ENCODE assay signal across 24 mouse cellular contexts in genomic region chr3:136086948-136087660, GRCm38 (mm10).
DNase-seq lines count a peak whose midpoint lies in the region; ATAC-seq and TF ChIP-seq lines count a peak whose summit lies in the region.
"Had no signal": no experiment of that assay in that cellular context is flagged by ENCODE, and none has a peak within 500 bp of the region (broad histone marks: within the 10 kb centered on the region; RNA-seq: fewer than 3 reads in every experiment).

No protein-coding gene starts in this region.

- peaks cover 22% of the 10 kb centered on the region for H3K4me1 ChIP-seq in megakaryocyte, embryonic 14.5 days
- H3K4me1 ChIP-seq in hindbrain, postnatal 0 days (ENCODE audit: insufficient read depth, low read length): no peaks in the 10 kb centered on the region
- H3K4me1 ChIP-seq: embryonic facial prominence, embryonic 15.5 days; forebrain, embryonic 15.5 days; heart, embryonic 13.5 days; hindbrain, embryonic 12.5 days had no signal

- 84% methylated on average over 7 of the region's 7 CpGs for WGBS in hindbrain, postnatal 0 days

- no peaks in the 10 kb centered on the region for H3K36me3 ChIP-seq in megakaryocyte, embryonic 14.5 days (replicated peaks; ENCODE audit: low read length)
- no peaks in the 10 kb centered on the region for H3K36me3 ChIP-seq in hindbrain, postnatal 0 days (ENCODE audit: insufficient read depth, low read length)
- H3K36me3 ChIP-seq: embryonic facial prominence, embryonic 15.5 days; forebrain, embryonic 15.5 days; G1E; heart, embryonic 13.5 days; hindbrain, embryonic 12.5 days; intestine, embryonic 15.5 days had no signal

- peak overlapping the region; percentile 16 for H3K4me3 ChIP-seq in megakaryocyte, embryonic 14.5 days (replicated peaks)
- no peak overlapping the region for H3K4me3 ChIP-seq in hindbrain, postnatal 0 days (ENCODE audit: low read length)
- H3K4me3 ChIP-seq: embryonic facial prominence, embryonic 15.5 days; erythroblast, embryonic 14.5 days; forebrain, embryonic 15.5 days; heart, embryonic 13.5 days; hindbrain, embryonic 12.5 days; intestine, embryonic 15.5 days had no signal

- no peak overlapping the region for H3K4me2 ChIP-seq in hindbrain, postnatal 0 days (ENCODE audit: low read depth, low read length)
- H3K4me2 ChIP-seq: embryonic facial prominence, embryonic 15.5 days; forebrain, embryonic 15.5 days; heart, embryonic 13.5 days; hindbrain, embryonic 12.5 days; intestine, embryonic 15.5 days had no signal

- no peak overlapping the region for H3K9ac ChIP-seq in hindbrain, postnatal 0 days (replicated peaks; ENCODE audit: low read length)
- H3K9ac ChIP-seq: embryonic facial prominence, embryonic 15.5 days; forebrain, embryonic 15.5 days; heart, embryonic 13.5 days; hindbrain, embryonic 12.5 days; intestine, embryonic 15.5 days had no signal

- peak; percentile 45 for ATAC-seq in CD4-positive, CD25-positive, alpha-beta regulatory T cell, adult 4 months
- ATAC-seq in common myeloid progenitor, adult 5-6 weeks (replicated peaks; ENCODE audit: low read depth, poor library complexity, severe bottlenecking): peak; percentile 69
- no peak for ATAC-seq in hindbrain, postnatal 0 days
- ATAC-seq in activated CD4-positive, CD25-positive, alpha-beta regulatory T cell, adult 4 months: no peak
- ATAC-seq: forebrain, embryonic 15.5 days; hindbrain, embryonic 16.5 days; intestine, embryonic 15.5 days; Patski had no signal

- H3K27me3 ChIP-seq in megakaryocyte, embryonic 14.5 days (replicated peaks): peaks cover 2% of the 10 kb centered on the region
- no peaks in the 10 kb centered on the region for H3K27me3 ChIP-seq in hindbrain, postnatal 0 days (ENCODE audit: insufficient read depth, low read length)
- H3K27me3 ChIP-seq: embryonic facial prominence, embryonic 15.5 days; forebrain, embryonic 15.5 days; heart, embryonic 13.5 days; hindbrain, embryonic 12.5 days; intestine, embryonic 15.5 days; Patski had no signal

- DNase-seq in cerebellum, adult 11-12 months: peak; percentile 7
- DNase-seq in cerebellum, adult 9-10 months: no peak
- no peak for DNase-seq in hindbrain, postnatal 0 days (ENCODE audit: low spot score)
- DNase-seq in frontal cortex, adult 2 months (ENCODE audit: extremely low spot score in 1 of 2, low spot score in 1 of 2): no peak
- DNase-seq: adrenal gland, adult 2 months; adrenal gland, postnatal 36 days; cerebellum, adult 8-10 months; embryo, embryonic 11 days; gastrocnemius, postnatal 14 days; heart, postnatal 36 days; kidney, adult 18-20 months had no signal

- no peak for TF ChIP-seq CTCF in hindbrain, postnatal 0 days (IDR thresholded peaks at IDR 0.05; ENCODE audit: low read depth)

- H3K9me3 ChIP-seq in megakaryocyte, embryonic 14.5 days: no peaks in the 10 kb centered on the region
- no peaks in the 10 kb centered on the region for H3K9me3 ChIP-seq in hindbrain, postnatal 0 days (ENCODE audit: low read length)
- H3K9me3 ChIP-seq: embryonic facial prominence, embryonic 15.5 days; forebrain, embryonic 15.5 days; G1E; heart, embryonic 13.5 days; hindbrain, embryonic 12.5 days; intestine, embryonic 15.5 days had no signal

- no peak overlapping the region for H3K27ac ChIP-seq in hindbrain, postnatal 0 days
- H3K27ac ChIP-seq: embryonic facial prominence, embryonic 15.5 days; forebrain, embryonic 15.5 days; heart, embryonic 13.5 days; hindbrain, embryonic 12.5 days; intestine, embryonic 15.5 days had no signal

Comparison
In these comparisons a context has a peak if more than half of its experiments do, and no peak if none do; other contexts are left out.
1. ATAC-seq: peak in CD4-positive, CD25-positive, alpha-beta regulatory T cell, adult 4 months (single experiment) and common myeloid progenitor, adult 5-6 weeks (single experiment); none in hindbrain, postnatal 0 days (single experiment) and activated CD4-positive, CD25-positive, alpha-beta regulatory T cell, adult 4 months (single experiment).